Mouse (Mus musculus): ENCODE measurements at regions not wholly inside any gene's neighbourhood (a gene's known extent, or its start where the extent isn't known, plus 50 kb on each side); places are given as distances from the start of the nearest gene placed in this dataset.

DNA sequence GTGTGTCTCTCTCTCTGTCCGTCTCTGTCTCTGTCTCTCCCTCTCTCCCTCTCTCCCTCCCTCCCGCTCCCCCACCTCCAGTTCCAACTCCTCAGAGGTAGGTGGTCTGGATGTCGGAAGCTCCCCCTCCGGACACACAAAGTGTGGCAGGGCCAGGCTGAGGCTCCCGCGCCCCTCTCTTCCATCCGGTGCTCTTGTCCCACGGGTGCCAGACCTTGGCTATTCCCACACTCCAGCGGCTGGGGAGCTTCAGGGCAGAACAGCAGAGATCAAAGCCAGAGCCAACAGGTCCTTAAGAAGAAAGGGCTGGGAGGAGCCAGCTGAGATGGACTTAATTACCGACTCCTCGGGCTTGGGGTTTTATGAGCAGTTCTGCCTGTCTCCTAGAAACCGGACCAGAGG, 101.1 kb upstream of the Med13l start:
- no peak for TF ChIP-seq CTCF (IDR thresholded peaks at IDR 0.05; ENCODE audit: control insufficient read depth, insufficient read depth, insufficient read length)
- TF ChIP-seq CEBPB (IDR thresholded peaks at IDR 0.05; ENCODE audit: low read depth): no peak
- TF ChIP-seq MAX (IDR thresholded peaks at IDR 0.05): no peak
- TF ChIP-seq USF1 (IDR thresholded peaks at IDR 0.05; ENCODE audit: low read depth): no peak

Measured in C2C12 (cell line).